Mouse (Mus musculus): Measurements from ENCODE around the gene Comp.

GRCm38 (mm10) chr8:70377049-70377448 is 3.7 kb downstream of the Comp start:
- no peak for TF ChIP-seq CTCF (conservative IDR thresholded peaks at IDR 0.05; ENCODE audit: low read length)
- TF ChIP-seq POU5F1 (IDR thresholded peaks at IDR 0.05; ENCODE audit: borderline replicate concordance, low read length) = no peak
